Mouse (Mus musculus): ENCODE data around the gene Itgae. TPM values are rescaled to one million over a fixed set of nuclear protein-coding genes. Genes with fewer than 3 reads are reported as not detected.

Gene Itgae
- polyA plus RNA-seq, 1 experiment from 2014 or later = 0.37 TPM

GRCm38 (mm10) chr11:73061413-73061812 lies 29.0 kb upstream of the Itgae start:
- no peak overlapping the region for H3K4me2 ChIP-seq (ENCODE audit: low read depth, low read length)
- no peaks in the 10 kb centered on the region for H3K4me1 ChIP-seq (ENCODE audit: control insufficient read depth, insufficient read depth, low read length)
- H3K9me3 ChIP-seq (ENCODE audit: control insufficient read depth, low read length) = no peaks in the 10 kb centered on the region
- H3K9ac ChIP-seq (ENCODE audit: low read depth, low read length) = no peak overlapping the region
- ATAC-seq = no peak
- 90% methylated on average over 3 of the region's 3 CpGs for WGBS
- 0 out of 2 replicates have a peak, but pooled peaks cover 3% of the 10 kb centered on the region for H3K36me3 ChIP-seq (ENCODE audit: control insufficient read depth, insufficient read depth, low read length)
- H3K27ac ChIP-seq (ENCODE audit: low read length) = no peak overlapping the region
- H3K4me3 ChIP-seq (ENCODE audit: low read length) = no peak overlapping the region
- H3K27me3 ChIP-seq (replicated peaks; ENCODE audit: control insufficient read depth, insufficient read depth, low read length) = no peaks in the 10 kb centered on the region

- no peak overlapping the region for H3K9ac ChIP-seq (ENCODE audit: low read depth, low read length)
- H3K36me3 ChIP-seq (ENCODE audit: control insufficient read depth, insufficient read depth, low read length) = peaks cover 11% of the 10 kb centered on the region; the same call in 1 of the 2 replicates
- H3K4me3 ChIP-seq (ENCODE audit: low read length) = no peak overlapping the region
- no peaks in the 10 kb centered on the region for H3K27me3 ChIP-seq (replicated peaks; ENCODE audit: control insufficient read depth, insufficient read depth, low read length)
- H3K27ac ChIP-seq (ENCODE audit: low read length) = no peak overlapping the region
- H3K9me3 ChIP-seq (ENCODE audit: control insufficient read depth, low read length) = no peaks in the 10 kb centered on the region
- H3K4me2 ChIP-seq (ENCODE audit: low read depth, low read length) = no peak overlapping the region
- H3K4me1 ChIP-seq (ENCODE audit: control insufficient read depth, insufficient read depth, low read length) = no peaks in the 10 kb centered on the region
- ATAC-seq = no peak
- 89% methylated on average over 3 of the region's 3 CpGs for WGBS
Measured at GRCm38 (mm10) chr11:73071839-73072238, 18.5 kb upstream of the Itgae start.

GRCm38 (mm10) chr11:73076295-73076694 lies 14.1 kb upstream of the Itgae start:
- Histone ChIP-seq H3K27me3 (replicated peaks; ENCODE audit: control insufficient read depth, insufficient read depth, low read length) (no peaks in the 10 kb centered on the region), H3K4me1 (ENCODE audit: control insufficient read depth, insufficient read depth, low read length) (no peaks in the 10 kb centered on the region), H3K36me3 (ENCODE audit: control insufficient read depth, insufficient read depth, low read length) (peaks cover 9% of the 10 kb centered on the region), H3K9me3 (ENCODE audit: control insufficient read depth, low read length) (no peaks in the 10 kb centered on the region), H3K9ac (ENCODE audit: low read depth, low read length) (no peak overlapping the region), H3K4me2 (ENCODE audit: low read depth, low read length) (no peak overlapping the region), H3K27ac (ENCODE audit: low read length) (no peak overlapping the region), H3K4me3 (ENCODE audit: low read length) (no peak overlapping the region)
- 83% methylated on average over 4 of the region's 4 CpGs for WGBS
- ATAC-seq = no peak

GRCm38 (mm10) chr11:73076733-73077132 lies 13.7 kb upstream of the Itgae start:
- H3K4me2 ChIP-seq (ENCODE audit: low read depth, low read length) = no peak overlapping the region
- no peaks in the 10 kb centered on the region for H3K27me3 ChIP-seq (replicated peaks; ENCODE audit: control insufficient read depth, insufficient read depth, low read length)
- H3K4me3 ChIP-seq (ENCODE audit: low read length) = no peak overlapping the region
- H3K4me1 ChIP-seq (ENCODE audit: control insufficient read depth, insufficient read depth, low read length) = no peaks in the 10 kb centered on the region
- H3K27ac ChIP-seq (ENCODE audit: low read length) = no peak overlapping the region
- no peak for ATAC-seq
- H3K36me3 ChIP-seq (ENCODE audit: control insufficient read depth, insufficient read depth, low read length) = peaks cover 9% of the 10 kb centered on the region
- 72% methylated on average over 4 of the region's 4 CpGs for WGBS
- no peak overlapping the region for H3K9ac ChIP-seq (ENCODE audit: low read depth, low read length)
- H3K9me3 ChIP-seq (ENCODE audit: control insufficient read depth, low read length) = no peaks in the 10 kb centered on the region

GRCm38 (mm10) chr11:73077211-73077720 lies 13.1 kb upstream of the Itgae start:
- 86% methylated on average over 6 of the region's 6 CpGs for WGBS
- no peak overlapping the region for H3K4me3 ChIP-seq (ENCODE audit: low read length)
- H3K27ac ChIP-seq (ENCODE audit: low read length) = no peak overlapping the region
- no peak for ATAC-seq
- H3K4me2 ChIP-seq (ENCODE audit: low read depth, low read length) = no peak overlapping the region
- H3K9ac ChIP-seq (ENCODE audit: low read depth, low read length) = no peak overlapping the region
- no peaks in the 10 kb centered on the region for H3K4me1 ChIP-seq (ENCODE audit: control insufficient read depth, insufficient read depth, low read length)
- peaks cover 9% of the 10 kb centered on the region for H3K36me3 ChIP-seq (ENCODE audit: control insufficient read depth, insufficient read depth, low read length)
- no peaks in the 10 kb centered on the region for H3K9me3 ChIP-seq (ENCODE audit: control insufficient read depth, low read length)
- H3K27me3 ChIP-seq (replicated peaks; ENCODE audit: control insufficient read depth, insufficient read depth, low read length) = no peaks in the 10 kb centered on the region

GRCm38 (mm10) chr11:73078615-73079014 lies 11.8 kb upstream of the Itgae start:
- H3K27me3 ChIP-seq (replicated peaks; ENCODE audit: control insufficient read depth, insufficient read depth, low read length) = no peaks in the 10 kb centered on the region
- no peak overlapping the region for H3K9ac ChIP-seq (ENCODE audit: low read depth, low read length)
- H3K27ac ChIP-seq (ENCODE audit: low read length) = no peak overlapping the region
- 92% methylated on average over 8 of the region's 8 CpGs for WGBS
- H3K4me2 ChIP-seq (ENCODE audit: low read depth, low read length) = no peak overlapping the region
- no peak for ATAC-seq
- H3K9me3 ChIP-seq (ENCODE audit: control insufficient read depth, low read length) = no peaks in the 10 kb centered on the region
- H3K36me3 ChIP-seq (ENCODE audit: control insufficient read depth, insufficient read depth, low read length) = peaks cover 7% of the 10 kb centered on the region
- no peaks in the 10 kb centered on the region for H3K4me1 ChIP-seq (ENCODE audit: control insufficient read depth, insufficient read depth, low read length)
- H3K4me3 ChIP-seq (ENCODE audit: low read length) = no peak overlapping the region

- no peak overlapping the region for H3K9ac ChIP-seq (ENCODE audit: low read depth, low read length)
- peaks cover 7% of the 10 kb centered on the region for H3K36me3 ChIP-seq (ENCODE audit: control insufficient read depth, insufficient read depth, low read length)
- no peak for ATAC-seq
- no peak overlapping the region for H3K4me2 ChIP-seq (ENCODE audit: low read depth, low read length)
- 89% methylated on average over 3 of the region's 3 CpGs for WGBS
- no peak overlapping the region for H3K27ac ChIP-seq (ENCODE audit: low read length)
- no peaks in the 10 kb centered on the region for H3K27me3 ChIP-seq (replicated peaks; ENCODE audit: control insufficient read depth, insufficient read depth, low read length)
- H3K9me3 ChIP-seq (ENCODE audit: control insufficient read depth, low read length) = no peaks in the 10 kb centered on the region
- H3K4me3 ChIP-seq (ENCODE audit: low read length) = no peak overlapping the region
- H3K4me1 ChIP-seq (ENCODE audit: control insufficient read depth, insufficient read depth, low read length) = peaks cover 3% of the 10 kb centered on the region; the same call in 1 of the 2 replicates
Measured at GRCm38 (mm10) chr11:73080306-73080705, 10.1 kb upstream of the Itgae start.

GRCm38 (mm10) chr11:73084303-73084702 lies 6.1 kb upstream of the Itgae start:
- WGBS = 67% methylated on average over 6 of the region's 6 CpGs
- H3K4me3 ChIP-seq (ENCODE audit: low read length) = no peak overlapping the region
- no peak overlapping the region for H3K27ac ChIP-seq (ENCODE audit: low read length)
- no peak for ATAC-seq
- no peaks in the 10 kb centered on the region for H3K27me3 ChIP-seq (replicated peaks; ENCODE audit: control insufficient read depth, insufficient read depth, low read length)
- no peak overlapping the region for H3K9ac ChIP-seq (ENCODE audit: low read depth, low read length)
- no peaks in the 10 kb centered on the region for H3K9me3 ChIP-seq (ENCODE audit: control insufficient read depth, low read length)
- peaks cover 3% of the 10 kb centered on the region; the same call in 1 of the 2 replicates for H3K4me1 ChIP-seq (ENCODE audit: control insufficient read depth, insufficient read depth, low read length)
- H3K4me2 ChIP-seq (ENCODE audit: low read depth, low read length) = no peak overlapping the region
- H3K36me3 ChIP-seq (ENCODE audit: control insufficient read depth, insufficient read depth, low read length) = no peaks in the 10 kb centered on the region

GRCm38 (mm10) chr11:73084804-73085231 lies 5.6 kb upstream of the Itgae start:
- Histone ChIP-seq H3K36me3 (ENCODE audit: control insufficient read depth, insufficient read depth, low read length) (no peaks in the 10 kb centered on the region), H3K9me3 (ENCODE audit: control insufficient read depth, low read length) (no peaks in the 10 kb centered on the region), H3K4me1 (ENCODE audit: control insufficient read depth, insufficient read depth, low read length) (peaks cover 3% of the 10 kb centered on the region; the same call in 1 of the 2 replicates), H3K4me3 (ENCODE audit: low read length) (no peak overlapping the region), H3K27me3 (replicated peaks; ENCODE audit: control insufficient read depth, insufficient read depth, low read length) (no peaks in the 10 kb centered on the region), H3K9ac (ENCODE audit: low read depth, low read length) (no peak overlapping the region), H3K27ac (ENCODE audit: low read length) (no peak overlapping the region), H3K4me2 (ENCODE audit: low read depth, low read length) (no peak overlapping the region)
- ATAC-seq = no peak; the same call in 1 of the 2 replicates
- 53% methylated on average over 10 of the region's 10 CpGs for WGBS

GRCm38 (mm10) chr11:73085391-73085790 lies 5.0 kb upstream of the Itgae start:
- H3K4me2 ChIP-seq (ENCODE audit: low read depth, low read length) = no peak overlapping the region
- no peak overlapping the region for H3K9ac ChIP-seq (ENCODE audit: low read depth, low read length)
- no peaks in the 10 kb centered on the region for H3K27me3 ChIP-seq (replicated peaks; ENCODE audit: control insufficient read depth, insufficient read depth, low read length)
- H3K9me3 ChIP-seq (ENCODE audit: control insufficient read depth, low read length) = no peaks in the 10 kb centered on the region
- no peaks in the 10 kb centered on the region for H3K36me3 ChIP-seq (ENCODE audit: control insufficient read depth, insufficient read depth, low read length)
- H3K4me1 ChIP-seq (ENCODE audit: control insufficient read depth, insufficient read depth, low read length) = peaks cover 3% of the 10 kb centered on the region; the same call in 1 of the 2 replicates
- no peak overlapping the region for H3K4me3 ChIP-seq (ENCODE audit: low read length)
- ATAC-seq = no peak
- H3K27ac ChIP-seq (ENCODE audit: low read length) = no peak overlapping the region
- WGBS = 55% methylated on average over 7 of the region's 7 CpGs
